Mouse (Mus musculus) mesoderm, embryonic 11.5 days (tissue): ENCODE measurements around the gene Pycard.
"Not testable (repeated sequence)": the region's sequence is repeated elsewhere in the genome, so short reads cannot be mapped to it uniquely, and the experiment has no call there.

Experiments used
- DNase-seq: peaks from one replicate; pipeline ENCODE4 v3.0.0-alpha.2; 2012; ENCODE audit warnings: low read depth, low spot score

Gene Pycard

GRCm38 (mm10) chr7:127993341-127993977, at the start of gene Pycard:
Pycard (minus strand) TSS chr7:127993867.
- DNase-seq = no peak

DNA sequence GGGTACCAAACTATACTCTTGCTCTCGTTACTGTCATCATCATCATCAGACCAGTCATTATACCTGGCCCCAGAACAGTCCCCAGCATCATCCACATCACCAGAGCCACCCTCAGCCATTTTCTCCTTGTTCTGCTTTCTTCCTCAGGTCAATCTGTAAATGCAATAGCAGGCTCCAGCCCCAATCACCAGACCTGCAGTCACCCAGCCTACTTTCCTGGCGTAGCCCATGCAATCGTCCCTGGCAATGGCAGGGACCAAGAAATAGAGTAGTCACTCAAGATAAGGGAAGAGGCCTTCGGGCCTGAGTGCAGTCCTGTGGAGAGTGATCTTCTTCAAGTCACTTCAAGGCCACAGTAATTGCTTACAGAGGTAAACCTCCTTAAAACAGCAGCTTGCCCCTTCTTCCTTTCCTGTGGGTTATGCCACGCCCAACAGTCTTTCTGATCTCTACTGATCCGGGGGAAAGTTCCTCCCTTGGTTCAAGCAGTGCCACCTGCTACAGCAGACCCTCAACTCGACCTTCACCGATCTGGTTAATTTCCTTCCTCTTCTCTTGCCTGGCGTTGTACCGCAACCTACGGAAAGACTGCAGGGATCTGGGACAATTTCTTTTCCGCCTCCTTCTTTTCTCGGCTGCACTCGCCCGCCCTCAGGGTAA, 48.6 kb upstream of the Pycard start:
- DNase-seq = not testable (repeated sequence)

- DNase-seq = no peak
Observed at GRCm38 (mm10) chr7:128033616-128034015, 39.9 kb upstream of the Pycard start.

- DNase-seq = no peak
Observed at GRCm38 (mm10) chr7:128032989-128033293, 39.3 kb upstream of the Pycard start.

GRCm38 (mm10) chr7:128032290-128032988, 38.8 kb upstream of the Pycard start:
- no peak for DNase-seq

- DNase-seq = peak; percentile 27
Observed at GRCm38 (mm10) chr7:128031403-128031976, 37.8 kb upstream of the Pycard start.

- no peak for DNase-seq
Observed at GRCm38 (mm10) chr7:128025381-128025780, 31.7 kb upstream of the Pycard start.

- DNase-seq = no peak
Observed at GRCm38 (mm10) chr7:128024932-128025331, 31.3 kb upstream of the Pycard start.

DNA sequence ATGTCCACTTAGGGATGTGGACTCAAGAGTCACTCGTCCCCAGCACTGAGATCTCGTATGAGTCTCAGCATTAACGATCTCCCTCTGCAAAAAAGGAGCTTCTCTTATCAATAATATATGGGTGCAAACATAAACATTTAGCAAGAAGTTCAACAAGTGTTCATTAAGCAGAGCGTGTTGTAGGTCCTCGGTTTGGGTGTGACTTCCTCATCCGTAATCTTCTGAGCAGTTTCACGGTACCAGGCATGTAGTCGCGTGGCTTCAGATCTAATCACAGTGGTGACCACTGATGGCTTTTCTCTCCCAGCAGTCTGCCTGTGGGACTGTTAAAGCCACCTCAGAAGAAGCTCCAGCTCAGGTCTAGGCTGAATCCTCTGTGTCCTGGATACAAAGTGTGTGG, 30.7 kb upstream of the Pycard start:
- DNase-seq = no peak

DNA sequence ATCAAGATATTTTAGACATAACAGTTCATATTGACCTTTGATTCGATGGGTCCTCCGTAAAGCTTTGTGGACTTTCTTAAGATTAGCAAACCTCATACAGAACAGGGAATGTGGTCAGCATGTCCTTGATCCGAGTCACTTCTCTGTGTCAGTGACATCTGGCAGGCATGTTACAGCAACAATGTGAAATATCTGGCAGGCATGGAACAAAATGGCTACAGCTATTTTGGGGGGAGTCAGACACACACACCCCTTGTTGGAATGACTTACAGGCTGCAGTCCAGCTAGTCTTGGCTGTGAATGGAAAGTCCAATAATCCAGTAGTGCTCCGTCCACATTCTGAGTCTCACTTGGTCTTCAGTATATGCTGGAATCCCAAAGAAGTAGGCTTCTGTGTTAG, 29.9 kb upstream of the Pycard start:
- no peak for DNase-seq

- DNase-seq = no peak
Observed at GRCm38 (mm10) chr7:128022974-128023373, 29.3 kb upstream of the Pycard start.

- no peak for DNase-seq
Observed at GRCm38 (mm10) chr7:128019187-128019586, 25.5 kb upstream of the Pycard start.

DNA sequence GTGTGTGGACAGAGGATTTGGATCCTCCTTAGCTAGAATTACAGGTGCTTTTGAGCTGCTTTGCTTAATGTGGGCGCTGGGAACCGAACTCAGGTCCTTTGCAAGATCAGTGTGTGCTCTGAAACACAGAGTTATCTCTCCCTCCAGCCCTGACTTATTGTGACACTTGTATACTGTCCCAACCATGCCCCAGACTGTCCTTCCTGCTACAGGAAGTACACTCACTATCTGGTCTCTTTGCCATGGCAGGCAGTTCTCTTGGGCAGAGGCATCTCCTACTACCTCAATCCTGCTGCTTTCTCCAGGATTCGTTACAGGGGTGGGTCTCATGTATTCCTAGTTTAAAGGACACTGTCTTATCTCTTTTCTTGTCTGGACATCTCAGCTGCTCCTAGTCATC, 24.6 kb upstream of the Pycard start:
- no peak for DNase-seq

- DNase-seq = no peak
Observed at GRCm38 (mm10) chr7:128016650-128017049, 23.0 kb upstream of the Pycard start.

DNA sequence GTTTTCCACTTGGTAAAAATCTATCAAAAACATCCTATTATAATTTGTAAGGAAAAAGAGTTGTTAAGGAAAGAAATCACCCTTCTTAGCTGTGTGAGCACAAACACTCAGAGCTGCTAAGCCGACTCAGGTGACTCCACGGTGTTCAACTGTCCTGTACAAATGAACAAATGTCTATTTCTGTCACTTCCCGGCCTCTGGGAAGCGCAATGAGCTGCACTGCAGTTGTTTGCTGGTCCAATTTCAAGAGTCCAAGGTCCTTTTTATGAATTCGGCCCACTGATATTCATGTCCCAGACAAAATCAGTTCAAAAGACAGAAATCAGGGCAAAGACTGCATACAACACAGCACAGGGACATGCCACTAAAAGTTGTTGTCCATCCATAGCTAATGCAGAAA, 22.5 kb upstream of the Pycard start:
- DNase-seq = not testable (repeated sequence)

- no peak for DNase-seq
Observed at GRCm38 (mm10) chr7:128013116-128013515, 19.4 kb upstream of the Pycard start.

GRCm38 (mm10) chr7:128012136-128012780, 18.6 kb upstream of the Pycard start:
- no peak for DNase-seq

DNA sequence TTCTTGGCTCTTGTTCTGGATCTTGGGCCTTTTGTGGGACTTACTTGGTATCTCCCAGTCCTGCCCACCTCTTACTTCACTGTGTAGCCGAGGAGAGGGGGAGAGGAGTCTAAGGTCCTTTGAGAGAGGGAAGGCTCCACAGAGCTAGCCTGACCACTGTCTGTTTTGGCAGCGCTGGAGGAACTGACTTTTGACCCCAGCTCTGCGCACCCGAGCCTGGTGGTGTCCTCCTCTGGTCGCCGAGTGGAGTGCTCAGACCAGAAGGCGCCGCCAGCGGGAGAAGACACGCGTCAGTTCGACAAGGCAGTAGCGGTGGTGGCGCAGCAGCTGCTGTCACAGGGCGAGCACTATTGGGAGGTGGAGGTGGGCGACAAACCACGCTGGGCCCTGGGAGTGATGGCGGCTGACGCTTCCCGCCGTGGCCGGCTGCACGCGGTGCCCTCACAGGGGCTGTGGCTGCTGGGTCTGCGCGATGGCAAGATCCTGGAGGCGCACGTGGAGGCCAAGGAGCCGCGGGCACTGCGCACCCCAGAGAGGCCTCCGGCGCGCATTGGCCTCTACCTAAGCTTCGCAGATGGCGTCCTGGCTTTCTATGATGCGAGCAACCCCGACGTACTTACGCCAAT, 16.2 kb upstream of the Pycard start:
- DNase-seq = no peak

GRCm38 (mm10) chr7:128006193-128006592, 12.5 kb upstream of the Pycard start:
- no peak for DNase-seq

DNA sequence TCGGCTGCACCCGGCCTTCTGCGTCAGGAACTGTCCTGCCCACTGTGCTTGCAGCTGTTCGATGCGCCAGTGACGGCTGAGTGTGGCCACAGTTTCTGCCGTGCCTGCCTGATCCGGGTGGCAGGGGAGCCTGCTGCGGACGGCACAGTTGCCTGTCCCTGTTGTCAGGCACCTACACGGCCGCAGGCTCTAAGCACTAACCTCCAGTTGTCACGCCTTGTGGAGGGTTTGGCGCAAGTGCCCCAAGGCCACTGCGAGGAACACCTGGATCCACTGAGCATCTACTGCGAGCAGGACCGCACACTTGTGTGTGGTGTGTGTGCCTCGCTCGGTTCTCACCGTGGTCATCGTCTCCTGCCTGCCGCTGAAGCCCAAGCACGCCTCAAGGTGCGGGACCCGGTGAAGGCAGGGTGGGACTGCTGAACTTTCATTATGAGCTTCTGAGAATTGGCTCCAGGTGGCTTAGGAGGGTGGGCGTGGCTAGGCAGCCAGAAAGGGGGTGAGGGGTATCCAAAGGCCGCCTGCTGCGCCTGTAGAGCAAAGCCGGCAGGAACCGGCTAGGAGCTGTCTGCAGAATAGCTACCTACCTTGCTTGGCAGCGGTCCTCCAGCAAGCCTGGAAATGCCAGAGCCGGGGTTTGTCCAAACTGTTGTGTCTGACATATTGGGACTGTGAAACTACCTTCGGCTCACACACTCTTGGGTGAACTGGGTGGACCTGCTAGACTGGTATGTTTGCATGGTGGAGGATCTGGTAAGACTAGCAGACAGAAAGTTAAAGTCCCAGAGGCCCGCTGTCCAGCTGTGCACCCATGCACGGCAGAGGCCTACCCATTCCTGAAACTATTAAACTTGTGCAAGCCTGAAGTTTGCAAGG, 11.1 kb upstream of the Pycard start:
- DNase-seq = no peak

DNA sequence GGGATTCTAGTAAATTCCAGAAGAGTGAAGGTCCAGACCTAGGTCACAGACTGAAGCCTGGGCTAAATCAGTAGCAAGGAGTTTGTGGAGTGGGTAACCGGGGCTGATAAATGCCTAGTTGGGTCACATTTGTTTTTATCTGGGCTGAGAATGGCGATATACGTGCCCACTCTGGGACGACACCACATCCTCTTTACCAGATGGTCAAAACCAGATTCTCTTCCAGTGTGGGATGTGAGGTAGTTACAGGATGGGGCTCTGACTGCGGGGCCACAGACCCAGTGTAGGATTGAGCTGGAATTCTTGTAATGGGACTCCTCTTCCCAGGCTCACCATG, 10.5 kb upstream of the Pycard start:
- DNase-seq = no peak
